8 mouse cellular contexts compared by ENCODE assay signal in genomic region chr17:84085232-84085631, GRCm38 (mm10).
A peak's percentile ranks its signal among the peaks of the same experiment; 100 is the strongest.
DNase-seq lines count a peak whose midpoint lies in the region; ATAC-seq and TF ChIP-seq lines count a peak whose summit lies in the region.

No protein-coding gene starts in this region.

- H3K27me3 ChIP-seq in kidney, postnatal 0 days (ENCODE audit: insufficient read depth, low read length), result no peaks in the 10 kb centered on the region
- H3K27me3 ChIP-seq in intestine, embryonic 15.5 days (replicated peaks), result no peaks in the 10 kb centered on the region

- no peak overlapping the region for H3K4me2 ChIP-seq in kidney, postnatal 0 days (ENCODE audit: low read length)
- no peak overlapping the region for H3K4me2 ChIP-seq in intestine, embryonic 15.5 days (replicated peaks)

- H3K9me3 ChIP-seq in kidney, postnatal 0 days (replicated peaks; ENCODE audit: low read length), result no peaks in the 10 kb centered on the region
- no peaks in the 10 kb centered on the region for H3K9me3 ChIP-seq in intestine, embryonic 15.5 days

- no peak overlapping the region for H3K4me3 ChIP-seq in kidney, postnatal 0 days (replicated peaks; ENCODE audit: low read depth, low read length)
- H3K4me3 ChIP-seq in intestine, embryonic 15.5 days (replicated peaks), result no peak overlapping the region

- no peaks in the 10 kb centered on the region for H3K36me3 ChIP-seq in kidney, postnatal 0 days (ENCODE audit: insufficient read depth, low read length)
- H3K36me3 ChIP-seq in intestine, embryonic 15.5 days, result no peaks in the 10 kb centered on the region

- WGBS in kidney, postnatal 0 days, result 80% methylated on average over 10 of the region's 10 CpGs
- WGBS in intestine, embryonic 15.5 days, result 81% methylated on average over 10 of the region's 10 CpGs

- H3K4me1 ChIP-seq in kidney, postnatal 0 days (replicated peaks; ENCODE audit: insufficient read depth, low read length), result peaks cover 21% of the 10 kb centered on the region; the same call in 1 of the 2 replicates
- peaks cover 33% of the 10 kb centered on the region for H3K4me1 ChIP-seq in intestine, embryonic 15.5 days (replicated peaks)

- TF ChIP-seq CTCF in kidney, postnatal 0 days (IDR thresholded peaks at IDR 0.05; ENCODE audit: low read depth), result no peak

- peak; percentile 33 for DNase-seq in adrenal gland, adult 2 months
- DNase-seq in adrenal gland, postnatal 25 days, result no peak
- no peak for DNase-seq in kidney, postnatal 0 days (ENCODE audit: low spot score)
- no peak for DNase-seq in kidney, adult 9 months
- peak; percentile 34 for DNase-seq in MN1 (ENCODE audit: low spot score)
- no peak for DNase-seq in urinary bladder, postnatal 25 days (ENCODE audit: low spot score)
- DNase-seq in ovary, postnatal 10 days (ENCODE audit: low spot score), result no peak

- peak overlapping the region; percentile 70 for H3K27ac ChIP-seq in kidney, postnatal 0 days
- H3K27ac ChIP-seq in intestine, embryonic 15.5 days, result 0 out of 2 replicates have a peak overlapping the region, but pooled peaks have one; percentile 34

- ATAC-seq in kidney, postnatal 0 days (replicated peaks; ENCODE audit: low FRiP score, low read depth), result no peak
- ATAC-seq in intestine, embryonic 15.5 days, result peak; percentile 8; the same call in 1 of the 2 replicates

- no peak overlapping the region for H3K9ac ChIP-seq in kidney, postnatal 0 days (ENCODE audit: low read depth, low read length)
- no peak overlapping the region for H3K9ac ChIP-seq in intestine, embryonic 15.5 days

Comparison
In these comparisons a context has a peak if more than half of its experiments do, and no peak if none do; other contexts are left out.
1. DNase-seq: peak in adrenal gland, adult 2 months (single experiment) and MN1 (single experiment); none in adrenal gland, postnatal 25 days (single experiment), kidney, postnatal 0 days (single experiment), kidney, adult 9 months (single experiment), urinary bladder, postnatal 25 days (single experiment) and ovary, postnatal 10 days (single experiment).